Mouse (Mus musculus): ENCODE results near the gene Slk. TPM values are rescaled to one million over a fixed set of nuclear protein-coding genes. Genes with fewer than 3 reads are reported as not detected.

The Slk gene
- polyA plus RNA-seq, 1 experiment, result 91.4 TPM

- Histone ChIP-seq H3K9ac (ENCODE audit: low read depth, poor library complexity, severe bottlenecking) (no peak overlapping the region), H3K4me1 (ENCODE audit: control insufficient read depth, insufficient read depth, low read length) (no peaks in the 10 kb centered on the region), H3K27ac (ENCODE audit: insufficient read depth, low read length) (no peak overlapping the region), H3K4me3 (ENCODE audit: low read depth, low read length) (no peak overlapping the region), H3K27me3 (ENCODE audit: control insufficient read depth, insufficient read depth, low read length, poor library complexity, severe bottlenecking) (no peaks in the 10 kb centered on the region), H3K9me3 (replicated peaks; ENCODE audit: control insufficient read depth, insufficient read depth, low read length, poor library complexity, severe bottlenecking) (no peaks in the 10 kb centered on the region), H3K36me3 (ENCODE audit: control insufficient read depth, insufficient read depth, low read length, poor library complexity, severe bottlenecking) (no peaks in the 10 kb centered on the region)
- TF ChIP-seq POLR2A (IDR thresholded peaks at IDR 0.05; ENCODE audit: insufficient read depth, low read length) (no peak), CTCF (IDR thresholded peaks at IDR 0.05; ENCODE audit: low read depth, low read length) (no peak), EP300 (IDR thresholded peaks at IDR 0.05; ENCODE audit: insufficient read depth, low read depth, low read length) (no peak)
These were observed 71.1 kb downstream of the Slk start for GRCm38 (mm10) chr19:47650366-47651159.

GRCm38 (mm10) chr19:47651160-47651480 lies 71.6 kb downstream of the Slk start:
- H3K9me3 ChIP-seq (replicated peaks; ENCODE audit: control insufficient read depth, insufficient read depth, low read length, poor library complexity, severe bottlenecking), result no peaks in the 10 kb centered on the region
- no peak overlapping the region for H3K9ac ChIP-seq (ENCODE audit: low read depth, poor library complexity, severe bottlenecking)
- no peak overlapping the region for H3K4me3 ChIP-seq (ENCODE audit: low read depth, low read length)
- TF ChIP-seq CTCF (IDR thresholded peaks at IDR 0.05; ENCODE audit: low read depth, low read length) (no peak), EP300 (IDR thresholded peaks at IDR 0.05; ENCODE audit: insufficient read depth, low read depth, low read length) (no peak), POLR2A (IDR thresholded peaks at IDR 0.05; ENCODE audit: insufficient read depth, low read length) (no peak)
- no peaks in the 10 kb centered on the region for H3K36me3 ChIP-seq (ENCODE audit: control insufficient read depth, insufficient read depth, low read length, poor library complexity, severe bottlenecking)
- no peak overlapping the region for H3K27ac ChIP-seq (ENCODE audit: insufficient read depth, low read length)
- no peaks in the 10 kb centered on the region for H3K4me1 ChIP-seq (ENCODE audit: control insufficient read depth, insufficient read depth, low read length)
- H3K27me3 ChIP-seq (ENCODE audit: control insufficient read depth, insufficient read depth, low read length, poor library complexity, severe bottlenecking), result no peaks in the 10 kb centered on the region

GRCm38 (mm10) chr19:47652255-47652654 lies 72.8 kb downstream of the Slk start:
- Histone ChIP-seq H3K27ac (ENCODE audit: insufficient read depth, low read length) (no peak overlapping the region), H3K9me3 (replicated peaks; ENCODE audit: control insufficient read depth, insufficient read depth, low read length, poor library complexity, severe bottlenecking) (no peaks in the 10 kb centered on the region)

GRCm38 (mm10) chr19:47653173-47653572 lies 73.7 kb downstream of the Slk start:
- H3K4me3 ChIP-seq (ENCODE audit: low read depth, low read length), result no peak overlapping the region
- no peaks in the 10 kb centered on the region for H3K9me3 ChIP-seq (replicated peaks; ENCODE audit: control insufficient read depth, insufficient read depth, low read length, poor library complexity, severe bottlenecking)
- no peaks in the 10 kb centered on the region for H3K27me3 ChIP-seq (ENCODE audit: control insufficient read depth, insufficient read depth, low read length, poor library complexity, severe bottlenecking)
- no peak overlapping the region for H3K9ac ChIP-seq (ENCODE audit: low read depth, poor library complexity, severe bottlenecking)
- no peaks in the 10 kb centered on the region for H3K4me1 ChIP-seq (ENCODE audit: control insufficient read depth, insufficient read depth, low read length)
- no peak for TF ChIP-seq EP300 (IDR thresholded peaks at IDR 0.05; ENCODE audit: insufficient read depth, low read depth, low read length)
- no peak for TF ChIP-seq CTCF (IDR thresholded peaks at IDR 0.05; ENCODE audit: low read depth, low read length)
- TF ChIP-seq POLR2A (IDR thresholded peaks at IDR 0.05; ENCODE audit: insufficient read depth, low read length), result no peak
- no peaks in the 10 kb centered on the region for H3K36me3 ChIP-seq (ENCODE audit: control insufficient read depth, insufficient read depth, low read length, poor library complexity, severe bottlenecking)
- H3K27ac ChIP-seq (ENCODE audit: insufficient read depth, low read length), result no peak overlapping the region

More at GRCm38 (mm10) chr19:47652255-47652654, 72.8 kb downstream of the Slk start:
- TF ChIP-seq CTCF (IDR thresholded peaks at IDR 0.05; ENCODE audit: low read depth, low read length) (no peak), POLR2A (IDR thresholded peaks at IDR 0.05; ENCODE audit: insufficient read depth, low read length) (no peak), EP300 (IDR thresholded peaks at IDR 0.05; ENCODE audit: insufficient read depth, low read depth, low read length) (no peak)
- Histone ChIP-seq H3K27me3 (ENCODE audit: control insufficient read depth, insufficient read depth, low read length, poor library complexity, severe bottlenecking) (no peaks in the 10 kb centered on the region), H3K9ac (ENCODE audit: low read depth, poor library complexity, severe bottlenecking) (no peak overlapping the region), H3K4me1 (ENCODE audit: control insufficient read depth, insufficient read depth, low read length) (no peaks in the 10 kb centered on the region), H3K4me3 (ENCODE audit: low read depth, low read length) (no peak overlapping the region), H3K36me3 (ENCODE audit: control insufficient read depth, insufficient read depth, low read length, poor library complexity, severe bottlenecking) (no peaks in the 10 kb centered on the region)

- Histone ChIP-seq H3K4me1 (ENCODE audit: control insufficient read depth, insufficient read depth, low read length) (no peaks in the 10 kb centered on the region), H3K36me3 (ENCODE audit: control insufficient read depth, insufficient read depth, low read length, poor library complexity, severe bottlenecking) (no peaks in the 10 kb centered on the region), H3K4me3 (ENCODE audit: low read depth, low read length) (no peak overlapping the region), H3K27me3 (ENCODE audit: control insufficient read depth, insufficient read depth, low read length, poor library complexity, severe bottlenecking) (no peaks in the 10 kb centered on the region), H3K9ac (ENCODE audit: low read depth, poor library complexity, severe bottlenecking) (no peak overlapping the region), H3K27ac (ENCODE audit: insufficient read depth, low read length) (no peak overlapping the region), H3K9me3 (replicated peaks; ENCODE audit: control insufficient read depth, insufficient read depth, low read length, poor library complexity, severe bottlenecking) (no peaks in the 10 kb centered on the region)
- TF ChIP-seq CTCF (IDR thresholded peaks at IDR 0.05; ENCODE audit: low read depth, low read length) (no peak), POLR2A (IDR thresholded peaks at IDR 0.05; ENCODE audit: insufficient read depth, low read length) (no peak), EP300 (IDR thresholded peaks at IDR 0.05; ENCODE audit: insufficient read depth, low read depth, low read length) (no peak)
These were observed 75.4 kb downstream of the Slk start for GRCm38 (mm10) chr19:47654896-47655295.

- Histone ChIP-seq H3K36me3 (ENCODE audit: control insufficient read depth, insufficient read depth, low read length, poor library complexity, severe bottlenecking) (no peaks in the 10 kb centered on the region), H3K4me1 (ENCODE audit: control insufficient read depth, insufficient read depth, low read length) (no peaks in the 10 kb centered on the region), H3K27ac (ENCODE audit: insufficient read depth, low read length) (no peak overlapping the region), H3K4me3 (ENCODE audit: low read depth, low read length) (no peak overlapping the region), H3K9me3 (replicated peaks; ENCODE audit: control insufficient read depth, insufficient read depth, low read length, poor library complexity, severe bottlenecking) (no peaks in the 10 kb centered on the region), H3K27me3 (ENCODE audit: control insufficient read depth, insufficient read depth, low read length, poor library complexity, severe bottlenecking) (no peaks in the 10 kb centered on the region), H3K9ac (ENCODE audit: low read depth, poor library complexity, severe bottlenecking) (no peak overlapping the region)
- no peak for TF ChIP-seq POLR2A (IDR thresholded peaks at IDR 0.05; ENCODE audit: insufficient read depth, low read length)
- TF ChIP-seq CTCF (IDR thresholded peaks at IDR 0.05; ENCODE audit: low read depth, low read length), result peak; percentile 63
These were observed 79.5 kb downstream of the Slk start for GRCm38 (mm10) chr19:47658914-47659535.

All from ES-Bruce4 (cell line).